Mouse (Mus musculus): Measurements from ENCODE around the gene Gm8050. TPM values are rescaled to one million over a fixed set of nuclear protein-coding genes. Genes with fewer than 3 reads are reported as not detected.
A peak's percentile ranks its signal among the peaks of the same experiment; 100 is the strongest.
"Not testable (repeated sequence)": the region's sequence is repeated elsewhere in the genome, so short reads cannot be mapped to it uniquely, and the experiment has no call there.

Gene Gm8050
- not detected in 2 replicates for polyA plus RNA-seq (2016; fragmentation: Nextera tagmentation; extraction: Ambion mirVana)

- not testable (repeated sequence) for H3K36me3 ChIP-seq; H3K9me3 ChIP-seq (replicated peaks); H3K4me2 ChIP-seq; H3K4me3 ChIP-seq; ATAC-seq (ENCODE audit: insufficient number of reproducible peaks, low FRiP score); H3K4me1 ChIP-seq (replicated peaks); H3K9ac ChIP-seq; H3K27me3 ChIP-seq (replicated peaks); H3K27ac ChIP-seq (ENCODE audit: poor library complexity, severe bottlenecking)
- WGBS = 83% methylated on average over 1 of the region's 2 CpGs
Observed at GRCm38 (mm10) chr14:6720151-6720550, at the start of gene Gm8050. Gm8050 (minus strand) TSS chr14:6720251.

GRCm38 (mm10) chr14:6757231-6757536 lies 37.1 kb upstream of the Gm8050 start:
- not testable (repeated sequence) for H3K27ac ChIP-seq (ENCODE audit: poor library complexity, severe bottlenecking); H3K36me3 ChIP-seq; H3K4me1 ChIP-seq (replicated peaks); ATAC-seq (ENCODE audit: insufficient number of reproducible peaks, low FRiP score); H3K9ac ChIP-seq; H3K9me3 ChIP-seq (replicated peaks); H3K27me3 ChIP-seq (replicated peaks)
- peak overlapping the region; percentile 66 for H3K4me2 ChIP-seq
- 3% methylated on average over 5 of the region's 13 CpGs for WGBS
- peak overlapping the region; percentile 53 for H3K4me3 ChIP-seq

- Histone ChIP-seq H3K4me2 (peak overlapping the region; percentile 66), H3K27ac (ENCODE audit: poor library complexity, severe bottlenecking) (0 out of 2 replicates have a peak overlapping the region, but pooled peaks have one; percentile 64), H3K4me3 (peak overlapping the region; percentile 53), H3K9ac (peak overlapping the region; percentile 65)
- WGBS = 1% methylated on average over 29 of the region's 67 CpGs
- ATAC-seq (ENCODE audit: insufficient number of reproducible peaks, low FRiP score); H3K27me3 ChIP-seq (replicated peaks); H3K4me1 ChIP-seq (replicated peaks); H3K36me3 ChIP-seq; H3K9me3 ChIP-seq (replicated peaks): not testable (repeated sequence)
Observed at GRCm38 (mm10) chr14:6756384-6757230, 36.6 kb upstream of the Gm8050 start.

- ATAC-seq (ENCODE audit: insufficient number of reproducible peaks, low FRiP score) = not testable (repeated sequence)
Observed at GRCm38 (mm10) chr14:6742232-6742631, 22.2 kb upstream of the Gm8050 start, which contains the start of gene Gm3636. Gm3636 (minus strand) TSS chr14:6742332.

GRCm38 (mm10) chr14:6684070-6684469 lies 36.0 kb downstream of the Gm8050 start, which contains the start of gene Gm10251:
Gm10251 (minus strand) TSS chr14:6684170.
- H3K9me3 ChIP-seq (replicated peaks); H3K36me3 ChIP-seq; ATAC-seq (ENCODE audit: insufficient number of reproducible peaks, low FRiP score); H3K4me3 ChIP-seq; H3K9ac ChIP-seq; H3K27ac ChIP-seq (ENCODE audit: poor library complexity, severe bottlenecking); H3K4me2 ChIP-seq; H3K4me1 ChIP-seq (replicated peaks); H3K27me3 ChIP-seq (replicated peaks): not testable (repeated sequence)
- WGBS = no CpG with 5 or more reads among the region's 1 CpGs

More at GRCm38 (mm10) chr14:6742232-6742631, 22.2 kb upstream of the Gm8050 start, which contains the start of gene Gm3636:
- not testable (repeated sequence) for H3K4me3 ChIP-seq; H3K4me2 ChIP-seq; H3K4me1 ChIP-seq (replicated peaks); H3K27ac ChIP-seq (ENCODE audit: poor library complexity, severe bottlenecking); H3K9me3 ChIP-seq (replicated peaks); H3K27me3 ChIP-seq (replicated peaks); H3K36me3 ChIP-seq; H3K9ac ChIP-seq
- no CpG with 5 or more reads among the region's 2 CpGs for WGBS

Other genes starting within 250 kb of the Gm8050 start
- not detected in 2 replicates for gene Gm8356, start 183.0 kb downstream of the Gm8050 start, polyA plus RNA-seq (2016; fragmentation: Nextera tagmentation; extraction: Ambion mirVana)
- 0.71 and 0.92 TPM in 2 replicates for gene Gm3629, start 129.6 kb downstream of the Gm8050 start, polyA plus RNA-seq (2016; fragmentation: Nextera tagmentation; extraction: Ambion mirVana)
- gene Gm3460, start 97.8 kb downstream of the Gm8050 start, polyA plus RNA-seq (2016; fragmentation: Nextera tagmentation; extraction: Ambion mirVana) = not detected in 2 replicates
- 0.26 TPM in 1 of 2 replicates, not detected in the other for gene Gm10251, start 36.1 kb downstream of the Gm8050 start, polyA plus RNA-seq (2016; fragmentation: Nextera tagmentation; extraction: Ambion mirVana)
- 11.7 and 12.6 TPM in 2 replicates for gene Gm3636, start 22.1 kb upstream of the Gm8050 start, polyA plus RNA-seq (2016; fragmentation: Nextera tagmentation; extraction: Ambion mirVana)
- gene Gm8362, start 54.2 kb upstream of the Gm8050 start, polyA plus RNA-seq (2016; fragmentation: Nextera tagmentation; extraction: Ambion mirVana) = not detected in 2 replicates
- gene Gm3642, start 120.1 kb upstream of the Gm8050 start, polyA plus RNA-seq (2016; fragmentation: Nextera tagmentation; extraction: Ambion mirVana) = not detected in 2 replicates
- 0.86 and 1.3 TPM in 2 replicates for gene Gm3667, start 169.7 kb upstream of the Gm8050 start, polyA plus RNA-seq (2016; fragmentation: Nextera tagmentation; extraction: Ambion mirVana)